27 mouse cellular contexts compared by ENCODE assay signal in the genomic region with DNA sequence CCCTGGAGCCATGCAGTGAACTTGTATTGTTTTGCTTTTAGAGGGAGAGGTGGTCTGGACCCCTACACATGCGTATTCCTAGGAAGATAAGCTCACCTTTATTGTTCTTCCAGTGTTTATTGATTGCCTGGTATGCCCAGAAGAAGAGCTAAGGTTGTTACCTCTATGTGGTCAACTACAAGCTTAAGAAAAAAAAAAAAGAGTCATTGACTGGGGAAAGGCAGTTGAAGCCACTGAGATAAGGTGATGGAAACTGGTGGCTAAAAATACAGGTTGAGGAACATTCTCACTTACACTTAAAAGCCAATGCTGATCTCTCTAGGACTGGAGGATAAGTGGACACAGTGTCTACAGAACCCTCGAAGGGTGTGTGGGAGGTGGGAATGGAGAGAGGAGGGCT. TPM values are rescaled to one million over a fixed set of nuclear protein-coding genes. Genes with fewer than 3 reads are reported as not detected.
DNase-seq lines count a peak whose midpoint lies in the region; ATAC-seq and TF ChIP-seq lines count a peak whose summit lies in the region.
"Had no signal": no experiment of that assay in that cellular context is flagged by ENCODE, and none has a peak within 500 bp of the region (broad histone marks: within the 10 kb centered on the region; RNA-seq: fewer than 3 reads in every experiment).

No protein-coding gene starts in this region.

- no peak for DNase-seq in heart, adult 2 months
- no peak for DNase-seq in heart, postnatal 36 days
- DNase-seq in urinary bladder, postnatal 36 days (ENCODE audit: low spot score in 2 of 2), result no peak
- DNase-seq: adrenal gland, postnatal 25 days; cerebellum, adult 8-10 months; cerebellum, postnatal 36 days; kidney, adult 8-10 months; kidney, postnatal 14 days; left cerebral cortex, postnatal 4 days; lung, adult 18-20 months; lung, postnatal 4 days; right cerebral cortex, adult 18-20 months; spleen, adult 18-20 months; thymus, adult 18-20 months had no signal

- 70% methylated on average over 2 of the region's 2 CpGs for WGBS in heart, adult 2 months
- 65% methylated on average over 2 of the region's 2 CpGs for WGBS in kidney, embryonic 16.5 days

- no peaks in the 10 kb centered on the region for H3K27me3 ChIP-seq in heart, adult 2 months (ENCODE audit: control insufficient read depth, insufficient read depth, low read length)
- H3K27me3 ChIP-seq in megakaryocyte, embryonic 14.5 days (replicated peaks), result no peaks in the 10 kb centered on the region
- no peaks in the 10 kb centered on the region for H3K27me3 ChIP-seq in kidney, embryonic 16.5 days (ENCODE audit: insufficient read depth, low read length)
- H3K27me3 ChIP-seq: heart, embryonic 15.5 days; hindbrain, embryonic 13.5 days; neural tube, embryonic 12.5 days had no signal

- no peak overlapping the region for H3K4me2 ChIP-seq in kidney, embryonic 16.5 days (replicated peaks; ENCODE audit: low read depth, low read length)
- H3K4me2 ChIP-seq: heart, embryonic 15.5 days; hindbrain, embryonic 13.5 days; neural tube, embryonic 12.5 days had no signal

- no peaks in the 10 kb centered on the region; the same call in 1 of the 2 replicates for H3K36me3 ChIP-seq in heart, adult 2 months (ENCODE audit: control insufficient read depth, insufficient read depth, low read length)
- no peaks in the 10 kb centered on the region for H3K36me3 ChIP-seq in megakaryocyte, embryonic 14.5 days (replicated peaks; ENCODE audit: low read length)
- no peaks in the 10 kb centered on the region for H3K36me3 ChIP-seq in kidney, embryonic 16.5 days (ENCODE audit: insufficient read depth, low read length)
- H3K36me3 ChIP-seq: heart, embryonic 10.5 days; heart, embryonic 15.5 days; hindbrain, embryonic 13.5 days; midbrain, embryonic 10.5 days; neural tube, embryonic 12.5 days had no signal

- H3K79me2 ChIP-seq in heart, adult 2 months (replicated peaks; ENCODE audit: control insufficient read depth, insufficient read depth, low read length), result no peaks in the 10 kb centered on the region

- H3K4me1 ChIP-seq in heart, adult 2 months (ENCODE audit: control insufficient read depth, insufficient read depth, low read length), result peaks cover 7% of the 10 kb centered on the region
- H3K4me1 ChIP-seq in megakaryocyte, embryonic 14.5 days, result peaks cover 57% of the 10 kb centered on the region
- H3K4me1 ChIP-seq in brown adipose tissue, adult 24 weeks (ENCODE audit: control insufficient read depth, insufficient read depth, insufficient read length, low read length), result peaks cover 7% of the 10 kb centered on the region; the same call in 1 of the 2 replicates
- peaks cover 26% of the 10 kb centered on the region for H3K4me1 ChIP-seq in kidney, embryonic 16.5 days (ENCODE audit: insufficient read depth, low read length)

- no peak for TF ChIP-seq EP300 in heart, adult 2 months (IDR thresholded peaks at IDR 0.05; ENCODE audit: insufficient read depth, low read depth, low read length)

- H3K9ac ChIP-seq in heart, adult 2 months (ENCODE audit: low read depth, low read length), result no peak overlapping the region
- no peak overlapping the region for H3K9ac ChIP-seq in kidney, embryonic 16.5 days (replicated peaks; ENCODE audit: low read length)
- H3K9ac ChIP-seq: heart, embryonic 15.5 days; hindbrain, embryonic 13.5 days; neural tube, embryonic 12.5 days had no signal

- intact Hi-C loops in heart, adult 2 months (cut with DNase I), result no loop called here
- intact Hi-C loops in heart, postnatal 36 days (cut with DNase I), result no loop called here

- no peaks in the 10 kb centered on the region for H3K9me3 ChIP-seq in megakaryocyte, embryonic 14.5 days
- no peaks in the 10 kb centered on the region for H3K9me3 ChIP-seq in kidney, embryonic 16.5 days (ENCODE audit: low read length)
- H3K9me3 ChIP-seq: heart, embryonic 10.5 days; heart, embryonic 15.5 days; hindbrain, embryonic 13.5 days; midbrain, embryonic 10.5 days; neural tube, embryonic 12.5 days had no signal

- H3K4me3 ChIP-seq in heart, adult 2 months, result no peak overlapping the region
- peak overlapping the region; percentile 71 for H3K4me3 ChIP-seq in megakaryocyte, embryonic 14.5 days (replicated peaks)
- H3K4me3 ChIP-seq in brown adipose tissue, adult 24 weeks (ENCODE audit: insufficient read depth, low read depth, low read length), result no peak overlapping the region
- H3K4me3 ChIP-seq in kidney, embryonic 16.5 days (ENCODE audit: low read length), result no peak overlapping the region
- H3K4me3 ChIP-seq: heart, embryonic 10.5 days; heart, embryonic 15.5 days; hindbrain, embryonic 13.5 days; midbrain, embryonic 10.5 days; myocyte; neural tube, embryonic 12.5 days had no signal

- TF ChIP-seq CTCF in heart, adult 2 months (IDR thresholded peaks at IDR 0.05), result no peak

- ATAC-seq in megakaryocyte, adult 5-6 weeks (ENCODE audit: poor library complexity, severe bottlenecking), result no peak
- ATAC-seq in kidney, embryonic 16.5 days (ENCODE audit: low FRiP score, low TSS enrichment), result no peak
- ATAC-seq: forebrain, embryonic 14.5 days; intestine, embryonic 16.5 days; lung, postnatal 0 days had no signal

- peak overlapping the region; percentile 79 for H3K27ac ChIP-seq in heart, adult 2 months
- H3K27ac ChIP-seq in brown adipose tissue, adult 24 weeks (replicated peaks; ENCODE audit: low read depth, low read length), result peak overlapping the region; percentile 58
- no peak overlapping the region; the same call in 1 of the 2 replicates for H3K27ac ChIP-seq in kidney, embryonic 16.5 days (ENCODE audit: low read length)
- H3K27ac ChIP-seq: heart, embryonic 15.5 days; hindbrain, embryonic 13.5 days; midbrain, embryonic 10.5 days; neural tube, embryonic 12.5 days had no signal

- no peak for TF ChIP-seq POLR2A in heart, adult 2 months (IDR thresholded peaks at IDR 0.05; ENCODE audit: insufficient read depth, low read depth, low read length)

RNA-seq across cellular contexts. Expression of gene Lpin2, which starts 4.4 kb away (rescaled TPM):
- total RNA-seq in heart, adult 2 months (2021), result 10 to 100 TPM in 1 of 2 experiments, 1 to 10 TPM in 1; 6.0 to 13.1 TPM
- 3.4 and 4.7 TPM in 2 replicates for polyA plus RNA-seq in heart, adult 2 months (2012; rRNA removed)
- total RNA-seq in heart, postnatal 36 days (2021), result 1 to 10 TPM; 7.0 to 7.4 TPM
- 7.6 TPM in 2 replicates for polyA plus RNA-seq in megakaryocyte, embryonic 14.5 days (2012; ENCODE audit: insufficient read depth, low replicate concordance)
- total RNA-seq in megakaryocyte, adult 5-6 weeks (2015), result 21.7 and 25.3 TPM in 2 replicates
- total RNA-seq in megakaryocyte, adult 5-6 weeks (2017), result 31.4 and 38.1 TPM in 2 replicates
- 3.3 and 6.3 TPM in 2 replicates for polyA plus RNA-seq in brown adipose tissue, adult 24 weeks (2012; ENCODE audit: insufficient read depth, insufficient read length, missing spikeins)
- 65.8 and 78.4 TPM in 2 replicates for polyA plus RNA-seq in kidney, embryonic 16.5 days (2015; fragmentation: Nextera tagmentation; extraction: Ambion mirVana)
